Mouse (Mus musculus): ENCODE measurements around the gene Ptpn22.

DNA sequence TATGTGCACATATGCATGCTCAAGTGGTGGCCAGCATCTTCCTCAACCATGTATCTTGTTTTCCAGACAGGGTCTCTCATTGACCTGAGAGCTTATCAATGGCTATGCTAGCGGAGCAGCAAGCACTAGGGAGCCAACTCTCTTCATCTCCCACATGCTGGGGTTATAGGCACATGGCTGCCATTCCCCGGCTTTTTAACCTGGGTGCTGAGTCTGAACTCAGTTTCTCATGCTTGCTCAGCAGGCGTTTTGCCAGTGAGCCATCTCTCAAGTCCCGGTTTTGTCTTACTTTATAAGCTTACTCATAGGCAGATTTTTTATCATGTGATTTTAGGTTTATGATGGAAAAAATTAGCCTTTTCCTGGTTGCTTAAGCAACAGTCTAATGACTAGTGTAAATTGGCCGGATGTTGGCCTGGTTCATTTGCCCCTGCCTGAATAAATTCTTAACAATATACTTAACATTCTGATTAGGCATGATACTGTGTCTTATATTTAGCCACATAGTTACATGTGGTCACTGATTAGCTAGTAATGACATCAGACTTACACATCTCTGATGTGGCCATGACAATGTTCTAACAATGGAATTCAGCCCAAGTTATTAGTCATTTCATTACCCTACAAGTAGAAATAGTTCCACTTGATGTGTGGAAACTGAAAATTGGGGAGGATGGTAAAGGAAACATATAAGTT, 47.9 kb downstream of the Ptpn22 start:
- TF ChIP-seq POLR2A (IDR thresholded peaks at IDR 0.05; ENCODE audit: low read depth, low read length) = no peak
- no peak for TF ChIP-seq CTCF (IDR thresholded peaks at IDR 0.05; ENCODE audit: extremely low read depth, insufficient read depth, insufficient read length, insufficient replicate concordance)
